Mouse (Mus musculus): Measurements from ENCODE around the gene Usp31.

Gene Usp31

DNA sequence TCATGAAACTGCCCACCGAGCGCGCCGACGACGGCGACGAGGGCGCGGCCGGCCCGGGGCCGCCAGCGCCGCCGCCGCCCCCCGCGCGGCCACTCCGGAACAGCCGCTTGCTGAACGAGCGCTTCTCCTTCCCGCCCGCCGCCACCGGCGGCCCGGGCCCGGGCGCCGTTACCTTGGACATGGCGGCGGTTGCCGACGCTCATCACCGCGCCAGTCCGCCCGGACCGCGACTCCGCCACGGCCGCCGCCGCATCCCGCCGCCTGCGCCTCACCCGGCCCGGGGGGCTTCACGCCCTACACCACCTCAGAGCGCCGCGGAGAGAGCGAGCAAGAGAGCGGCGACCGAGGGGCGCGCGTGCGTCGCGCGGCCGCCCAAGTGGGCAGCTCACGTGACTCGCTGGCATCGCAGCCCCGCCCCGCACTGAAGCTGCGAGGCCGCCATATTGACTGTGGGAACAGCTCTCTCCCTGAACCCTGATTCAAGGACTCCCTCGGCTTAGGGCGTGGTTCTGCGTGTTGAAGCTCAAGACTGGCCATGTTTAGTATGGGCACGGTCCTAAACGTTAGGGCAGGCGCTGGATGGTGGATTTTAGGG is at the start of gene Usp31:
Gene Usp31 (minus strand): TSS at position 181 of the 595 bp plus-strand sequence.
- peak; percentile 93 to 95 for DNase-seq (ENCODE audit: low spot score in 2 of 2)

DNA sequence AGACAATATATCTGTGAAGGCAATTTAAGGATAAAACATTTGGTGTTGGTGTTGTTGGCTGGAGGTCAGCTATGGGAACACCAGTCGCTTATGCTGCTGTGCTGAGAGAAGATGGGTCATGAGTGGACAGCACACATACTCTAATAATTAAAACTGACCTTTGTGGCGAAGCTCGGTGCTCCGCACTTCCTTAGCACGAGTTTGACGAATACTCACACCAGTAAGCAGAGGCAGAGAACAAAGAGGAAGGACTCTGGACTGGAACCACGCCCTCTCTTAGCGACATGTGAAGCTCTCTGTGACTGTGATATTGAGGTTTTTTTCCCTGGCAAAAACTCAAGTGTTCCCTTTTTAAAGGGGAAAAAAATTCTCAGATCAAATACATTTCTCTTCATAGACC is 47.7 kb upstream of the Usp31 start:
- no peak for DNase-seq (ENCODE audit: low spot score in 2 of 2)

DNA sequence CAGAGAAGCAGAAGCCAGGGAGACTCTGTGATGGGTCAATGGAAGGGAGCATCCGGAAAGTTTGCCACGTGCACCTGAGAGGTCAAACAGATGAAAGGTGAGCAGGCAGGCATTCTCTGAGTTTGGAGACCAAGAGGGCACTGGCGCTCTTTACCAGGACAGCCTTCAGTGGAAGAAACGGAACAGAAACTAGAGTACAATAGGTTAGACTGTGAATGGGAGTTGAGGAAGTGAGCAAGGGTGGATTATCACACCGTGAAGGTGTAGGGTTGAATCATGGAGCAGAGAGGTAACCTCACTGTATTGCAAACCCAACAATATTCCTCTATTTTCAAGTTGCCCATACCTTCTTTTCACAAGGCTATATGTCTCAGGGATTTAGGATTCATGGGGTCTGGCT is 43.2 kb upstream of the Usp31 start:
- no peak for DNase-seq (ENCODE audit: low spot score in 2 of 2)

DNA sequence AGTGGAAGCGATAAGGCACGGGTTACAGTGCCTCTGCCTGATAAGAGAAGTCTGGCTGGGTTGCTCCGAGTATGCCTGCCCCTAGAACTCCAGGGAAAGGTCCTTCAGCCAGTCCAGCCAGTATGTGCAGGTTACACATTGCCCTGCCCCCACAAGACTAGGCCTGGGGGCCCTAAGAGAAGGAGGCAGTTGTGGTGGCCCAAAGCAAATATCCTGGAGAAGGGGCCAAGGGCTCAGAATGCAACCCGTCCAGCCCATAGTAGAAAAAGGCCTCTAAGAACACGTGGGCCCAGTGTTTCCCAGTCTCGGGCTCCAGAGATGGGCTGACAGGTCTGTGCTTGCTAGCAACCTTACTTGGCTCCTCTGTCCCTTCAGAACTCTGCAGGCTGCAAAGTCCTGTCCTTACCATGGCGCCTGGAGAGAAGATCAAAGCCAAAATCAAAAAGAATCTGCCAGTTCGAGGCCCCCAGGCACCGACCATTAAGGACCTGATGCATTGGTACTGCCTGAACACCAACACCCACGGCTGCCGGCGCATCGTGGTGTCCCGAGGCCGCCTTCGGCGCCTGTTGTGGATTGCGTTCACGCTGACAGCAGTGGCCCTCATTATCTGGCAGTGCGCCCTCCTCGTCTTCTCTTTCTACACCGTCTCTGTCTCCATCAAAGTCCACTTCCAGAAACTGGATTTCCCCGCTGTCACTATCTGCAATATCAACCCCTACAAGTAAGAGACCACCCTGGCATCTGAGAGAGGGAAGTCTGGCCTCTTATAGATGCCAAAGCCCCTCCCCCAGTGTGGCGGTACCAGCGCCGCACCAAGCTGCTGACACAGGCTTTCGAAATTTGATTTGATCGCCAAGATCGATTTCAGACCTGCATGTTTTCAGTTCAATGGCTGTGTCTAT is 30.7 kb upstream of the Usp31 start:
- DNase-seq (ENCODE audit: low spot score in 2 of 2): no peak

DNA sequence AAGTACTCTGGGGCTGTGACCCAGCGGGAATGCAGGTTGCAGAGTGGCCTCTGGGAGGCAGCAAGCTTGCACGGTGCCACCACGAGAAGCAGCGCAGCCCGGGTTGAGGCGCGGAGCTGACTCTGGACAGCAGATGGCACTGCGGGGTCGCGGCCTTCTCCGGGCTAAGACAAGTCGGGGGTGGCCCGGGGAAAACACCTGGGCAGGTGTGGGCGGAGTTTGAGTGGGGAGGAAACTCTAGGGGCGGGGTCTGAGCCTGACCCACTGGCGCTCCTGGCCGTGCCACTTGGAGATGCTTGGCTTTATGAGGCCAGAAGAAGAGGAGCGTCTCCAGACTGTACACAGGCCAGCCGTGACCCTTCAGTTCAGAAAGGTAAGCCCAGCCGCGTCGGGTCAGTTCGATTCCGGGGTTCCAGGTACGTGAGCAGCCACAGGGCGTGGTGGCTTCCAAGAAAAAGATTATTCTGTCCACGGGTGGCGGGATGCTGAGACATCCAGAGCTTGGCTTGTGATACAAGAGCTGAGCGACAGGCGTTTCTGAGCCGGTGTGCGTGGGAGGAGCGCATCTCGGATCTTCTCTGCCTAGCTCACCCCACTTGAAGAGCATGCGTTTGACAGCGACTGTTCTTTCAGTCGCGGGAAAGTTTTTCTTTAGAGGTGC is 27.2 kb upstream of the Usp31 start, which contains the start of gene Scnn1g:
Gene Scnn1g (plus strand): TSS at position 309 of the 661 bp plus-strand sequence.
- peak; percentile 51 to 67 for DNase-seq (ENCODE audit: low spot score in 2 of 2)

DNA sequence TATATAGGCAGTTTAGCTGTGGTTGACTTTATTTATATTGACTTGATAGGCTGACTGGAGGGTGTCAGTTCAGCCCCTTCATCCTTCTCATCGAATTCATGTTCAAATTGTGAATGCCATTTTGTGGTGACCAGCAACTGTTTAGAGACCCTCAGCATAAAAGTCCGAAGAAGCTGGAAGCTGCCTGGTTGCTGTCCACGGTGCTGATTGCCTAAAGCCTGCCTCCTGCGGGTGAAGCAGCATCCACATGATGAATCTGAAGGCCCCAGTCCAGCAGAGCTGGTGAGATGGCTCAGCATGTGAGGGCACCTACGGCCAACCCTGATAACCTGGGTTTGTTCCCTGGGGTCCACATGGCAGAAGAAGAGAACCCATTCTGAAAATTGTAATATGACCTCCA is 23.2 kb upstream of the Usp31 start:
- no peak for DNase-seq (ENCODE audit: low spot score in 2 of 2)

DNA sequence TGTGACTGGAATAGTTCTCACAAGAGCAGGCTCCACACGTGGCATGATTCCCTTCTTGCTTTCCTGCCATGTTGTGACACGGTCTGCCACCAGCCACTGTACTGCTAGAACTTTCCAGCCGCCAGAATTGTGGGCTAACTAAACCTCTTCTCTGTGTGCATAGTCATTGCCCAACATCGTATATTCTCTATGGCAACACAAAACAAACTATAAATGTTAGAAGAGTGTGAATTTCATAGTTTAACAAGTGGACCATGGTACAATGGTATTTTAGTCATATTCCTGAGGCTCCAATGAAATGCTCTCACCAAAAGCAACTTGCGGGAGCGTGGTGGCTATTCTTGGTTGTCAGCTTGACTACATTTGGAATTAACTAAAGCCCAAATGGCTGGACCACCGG is 10.0 kb upstream of the Usp31 start:
- no peak for DNase-seq (ENCODE audit: low spot score in 2 of 2)

DNA sequence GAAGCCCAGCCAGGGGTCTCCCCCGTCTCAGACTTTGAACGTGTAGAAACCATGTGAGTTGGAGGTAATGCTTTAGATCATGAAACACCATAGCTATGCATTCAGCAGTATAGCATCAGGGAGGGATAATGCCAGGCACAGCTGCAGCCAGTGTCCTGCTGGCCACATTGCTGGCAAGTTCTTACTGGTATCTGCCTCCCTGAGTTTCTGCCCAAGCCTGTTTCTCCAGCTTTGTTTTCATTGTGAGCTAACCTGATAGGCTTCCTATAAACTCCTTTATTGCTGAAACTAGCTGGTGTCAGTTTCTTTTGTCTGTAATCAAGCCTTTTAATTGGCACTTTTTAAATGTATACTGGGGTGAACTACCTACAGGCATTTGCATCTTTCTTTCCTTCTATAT is 4.1 kb upstream of the Usp31 start:
- no peak for DNase-seq (ENCODE audit: low spot score in 2 of 2)

DNA sequence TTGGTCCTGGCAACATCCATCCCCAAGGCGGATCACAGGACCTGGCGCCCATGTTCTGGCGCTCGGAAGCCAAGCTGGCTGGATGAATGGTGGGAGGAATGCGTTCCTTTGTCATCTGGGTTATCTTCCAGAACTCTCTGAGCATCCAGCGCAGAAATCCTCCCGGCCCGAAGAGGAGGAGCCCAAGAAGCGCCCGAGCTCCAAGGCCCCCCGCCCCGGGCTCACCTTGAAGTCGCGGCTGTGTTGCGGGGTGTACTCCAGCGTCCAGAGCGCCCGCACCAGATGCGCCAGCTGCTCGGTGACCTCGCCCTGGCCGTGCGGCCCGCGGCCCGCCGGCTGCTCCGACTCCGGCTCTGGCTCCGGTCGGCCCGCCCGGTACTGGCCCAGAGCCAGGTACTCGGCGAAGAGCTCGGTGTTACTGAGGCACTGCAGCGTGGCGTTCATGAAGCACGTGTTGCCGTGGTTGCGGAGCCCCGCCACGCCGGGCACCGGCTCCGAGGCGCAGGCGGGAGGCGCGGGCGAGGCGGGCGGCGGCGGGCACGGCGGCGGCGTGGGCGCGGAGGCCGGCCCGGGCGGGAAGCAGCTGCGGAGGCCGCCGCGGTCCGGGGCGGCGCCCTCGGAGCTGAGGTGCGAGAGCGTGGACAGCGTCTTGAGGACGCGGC is 511 bp downstream of the Usp31 start:
- peak; percentile 21 to 25 for DNase-seq (ENCODE audit: low spot score in 2 of 2)

DNA sequence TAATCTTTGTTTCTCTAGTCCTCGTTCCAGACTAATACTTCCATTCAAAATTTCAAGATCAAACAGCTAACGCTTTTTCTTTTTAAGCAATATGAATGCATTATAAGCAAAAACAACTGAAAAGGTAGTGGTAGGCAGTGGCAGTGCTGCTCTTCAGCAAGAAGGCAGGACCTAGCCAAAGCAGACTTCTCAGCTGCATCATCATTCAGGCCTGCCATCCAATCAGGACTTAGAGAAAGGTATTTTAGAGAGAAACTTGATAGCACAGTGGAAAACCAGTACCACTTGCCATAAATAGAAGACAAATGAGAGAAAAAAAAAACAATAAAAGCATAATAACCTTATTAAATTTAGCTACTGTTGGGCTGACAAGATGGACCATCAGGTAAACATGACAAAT is 2.0 kb downstream of the Usp31 start:
- no peak for DNase-seq (ENCODE audit: low spot score in 2 of 2)

DNA sequence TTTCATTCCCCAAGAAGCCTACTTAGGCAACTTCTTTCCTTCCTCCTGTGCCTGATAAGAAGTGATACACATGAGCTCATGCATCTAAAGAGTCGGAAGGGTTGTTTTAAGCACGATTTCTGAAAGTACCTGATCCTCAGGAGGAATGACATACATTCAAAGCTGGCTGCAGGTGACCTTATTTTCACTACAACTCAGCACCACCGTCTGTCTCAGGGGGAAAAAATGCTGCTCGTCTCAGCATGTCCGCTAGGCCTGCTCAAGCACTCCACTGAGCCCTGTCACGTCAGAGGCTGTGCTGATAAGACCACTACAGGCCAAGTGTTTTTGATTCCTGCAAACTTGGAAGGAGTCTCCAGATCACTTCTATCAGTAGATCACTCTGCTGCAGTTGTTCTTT is 5.1 kb downstream of the Usp31 start:
- no peak for DNase-seq (ENCODE audit: low spot score in 2 of 2)

DNA sequence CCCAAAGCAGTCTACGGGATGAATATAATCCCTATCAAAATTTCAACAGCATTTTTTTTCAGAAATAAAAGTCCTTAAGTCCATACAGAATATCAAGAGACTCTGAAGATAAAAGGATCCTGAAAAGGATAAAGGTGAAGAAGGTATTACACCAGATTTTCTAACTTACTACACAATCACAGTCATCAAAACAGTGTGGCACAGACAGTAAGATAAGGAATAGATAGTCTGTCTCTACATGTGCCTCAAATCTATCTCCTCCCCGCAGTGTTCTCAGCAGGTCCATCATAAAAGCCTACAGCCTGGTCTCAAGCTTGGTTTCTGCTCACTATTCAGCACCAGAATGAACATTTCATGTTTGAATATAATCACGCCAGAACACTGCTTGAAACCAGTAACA is 6.6 kb downstream of the Usp31 start:
- no peak for DNase-seq (ENCODE audit: low spot score in 2 of 2)

DNA sequence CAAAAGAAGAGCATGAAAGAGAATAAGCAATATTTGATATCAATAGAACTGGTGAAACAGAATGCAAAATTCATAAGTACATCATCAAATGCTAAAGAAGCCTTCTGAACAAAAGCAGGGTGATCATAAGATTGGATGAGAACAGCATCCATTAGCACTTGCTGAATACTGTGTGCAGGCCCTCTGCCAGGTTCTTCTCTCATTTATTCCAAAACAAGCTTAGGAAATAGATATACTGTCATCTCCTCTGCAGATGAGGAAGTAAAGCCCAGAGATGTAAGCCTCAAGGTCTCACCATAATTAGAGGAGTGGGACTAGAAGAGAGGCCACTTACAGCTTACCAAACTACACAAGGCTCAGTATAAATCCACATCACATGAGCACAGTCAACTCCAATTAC is 7.8 kb downstream of the Usp31 start:
- no peak for DNase-seq (ENCODE audit: low spot score in 2 of 2)

DNA sequence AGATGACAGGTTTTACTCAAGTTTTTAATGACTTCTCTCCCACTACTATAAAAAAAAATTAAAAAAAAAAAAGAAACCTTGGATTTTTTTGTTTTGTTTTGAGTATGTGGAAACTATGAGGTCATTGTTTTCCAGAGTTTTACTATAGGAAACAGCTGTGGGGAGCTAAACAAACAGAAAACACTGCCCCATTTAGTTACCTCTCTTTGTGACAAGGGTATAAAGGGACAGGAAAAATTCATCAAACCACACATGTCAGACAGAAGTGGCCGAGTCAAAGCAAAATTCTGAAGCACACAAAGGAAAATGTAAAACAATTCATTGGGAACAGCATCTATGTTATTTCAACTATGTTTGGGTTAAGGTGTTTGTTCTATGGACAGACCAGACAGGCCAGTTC is 9.5 kb downstream of the Usp31 start:
- DNase-seq (ENCODE audit: low spot score in 2 of 2): no peak

DNA sequence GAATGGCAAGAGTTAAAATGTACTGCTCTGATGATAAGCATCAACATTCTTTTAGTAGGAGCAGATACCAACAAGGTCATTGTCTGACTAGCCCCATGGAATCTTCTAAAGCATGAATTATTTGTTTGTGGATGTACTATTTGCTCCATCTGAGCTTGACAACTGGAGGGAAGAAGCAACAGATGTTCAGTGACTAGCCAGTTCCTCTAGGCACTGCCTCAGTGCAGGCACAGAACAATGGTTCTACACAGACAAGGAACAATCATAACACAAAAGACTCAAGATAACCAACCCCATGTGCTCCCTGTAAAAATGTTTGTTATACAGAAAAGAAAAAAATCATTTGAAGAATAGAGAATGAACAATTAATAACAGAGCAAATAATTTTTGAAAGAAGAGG is 9.9 kb downstream of the Usp31 start:
- no peak for DNase-seq (ENCODE audit: low spot score in 2 of 2)

DNA sequence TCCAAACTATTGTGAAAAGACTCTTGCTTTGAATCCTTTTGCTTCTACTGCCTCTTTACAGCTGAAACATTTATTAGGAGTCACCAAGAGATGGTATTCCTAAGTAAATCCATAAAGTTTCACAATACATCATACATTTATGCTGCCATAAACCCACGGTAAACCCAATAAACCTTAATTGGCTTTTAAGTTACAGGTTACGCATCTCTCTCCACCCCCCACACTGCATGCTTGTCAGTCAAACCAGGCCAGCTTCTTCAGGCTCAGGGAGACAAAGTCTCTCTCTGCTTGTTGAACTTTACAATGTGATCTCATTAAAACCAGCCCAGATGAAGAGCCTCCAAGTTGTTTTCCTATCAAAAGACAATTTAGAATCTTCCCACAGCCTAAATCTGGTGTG is 15.2 kb downstream of the Usp31 start:
- DNase-seq (ENCODE audit: low spot score in 2 of 2): no peak

DNA sequence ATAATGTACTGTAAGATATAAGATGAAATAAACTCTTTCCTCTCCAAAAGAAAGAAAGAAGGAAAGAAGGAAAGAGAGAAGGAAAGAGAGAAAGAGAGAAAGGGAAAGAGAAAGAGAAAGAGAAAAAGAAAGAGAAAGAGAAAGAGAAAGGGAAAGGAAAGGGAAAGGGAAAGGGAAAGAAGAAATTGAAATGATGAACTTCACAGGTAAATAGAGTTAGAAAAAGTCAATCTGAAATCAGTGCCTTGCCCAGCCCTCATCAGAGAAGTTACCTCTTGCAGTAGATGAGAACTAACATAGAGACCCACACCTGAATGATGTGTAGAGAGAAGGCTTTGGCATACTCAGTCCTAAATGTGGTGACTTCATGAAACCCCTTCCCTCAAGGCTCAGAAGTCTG is 17.7 kb downstream of the Usp31 start:
- no peak for DNase-seq (ENCODE audit: low spot score in 2 of 2)

DNA sequence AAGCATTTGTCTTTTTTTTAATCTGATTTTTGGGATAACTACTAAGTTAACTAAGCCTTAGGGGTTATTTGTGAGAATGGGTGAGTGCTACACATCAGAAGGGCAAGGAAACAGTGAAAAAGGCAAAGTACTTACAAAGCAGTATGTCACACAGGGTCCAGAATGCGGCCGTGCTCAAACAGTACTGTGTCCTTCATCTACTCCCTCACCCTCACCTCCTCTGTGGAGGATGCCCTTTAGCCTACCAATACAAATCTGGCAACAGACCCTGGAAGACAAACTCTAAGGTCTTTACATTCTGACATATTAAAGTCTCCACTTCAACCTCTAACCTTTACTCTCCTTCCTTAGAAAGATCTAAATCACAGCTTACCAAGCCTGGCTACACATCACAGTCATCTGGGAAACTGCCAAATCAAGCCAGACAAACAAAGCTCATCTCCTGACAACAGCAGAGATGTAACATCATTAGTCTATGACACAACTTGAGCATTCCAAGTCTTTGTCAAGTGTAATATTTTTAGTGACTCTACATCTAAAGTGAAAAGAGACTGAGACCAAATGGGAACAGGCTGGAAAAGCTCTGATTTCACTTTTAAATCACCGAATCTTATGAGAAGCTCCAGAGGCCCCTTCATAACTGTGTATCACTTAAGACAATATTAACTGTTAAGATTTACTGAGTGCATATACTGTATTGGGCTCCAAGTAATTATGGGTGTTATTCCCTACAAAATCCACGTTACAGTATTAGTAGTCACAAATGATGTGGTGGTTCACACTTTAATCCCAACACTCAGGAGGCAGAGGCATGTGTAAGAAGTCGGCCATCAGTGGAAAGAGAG is 21.7 kb downstream of the Usp31 start:
- DNase-seq (ENCODE audit: low spot score in 2 of 2): no peak

DNA sequence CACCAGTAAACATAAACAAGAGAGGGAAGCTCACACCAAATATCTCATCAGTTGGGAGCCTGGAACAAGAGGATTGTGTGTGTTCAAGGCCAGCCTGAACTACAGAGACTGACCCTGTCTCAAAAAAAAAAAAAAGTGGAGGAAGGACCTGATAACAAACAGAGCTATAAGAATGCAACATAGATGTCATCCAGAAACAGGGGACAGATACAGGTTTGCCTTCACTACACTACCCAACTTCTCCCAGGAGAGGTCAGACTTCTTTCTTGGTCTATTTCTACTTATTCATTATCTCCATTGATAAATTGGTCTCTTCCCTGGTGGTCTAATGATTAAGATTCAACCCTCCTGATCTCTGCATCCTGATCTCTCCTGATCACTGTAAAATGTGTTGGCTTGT is 25.9 kb downstream of the Usp31 start:
- DNase-seq (ENCODE audit: low spot score in 2 of 2): no peak

DNA sequence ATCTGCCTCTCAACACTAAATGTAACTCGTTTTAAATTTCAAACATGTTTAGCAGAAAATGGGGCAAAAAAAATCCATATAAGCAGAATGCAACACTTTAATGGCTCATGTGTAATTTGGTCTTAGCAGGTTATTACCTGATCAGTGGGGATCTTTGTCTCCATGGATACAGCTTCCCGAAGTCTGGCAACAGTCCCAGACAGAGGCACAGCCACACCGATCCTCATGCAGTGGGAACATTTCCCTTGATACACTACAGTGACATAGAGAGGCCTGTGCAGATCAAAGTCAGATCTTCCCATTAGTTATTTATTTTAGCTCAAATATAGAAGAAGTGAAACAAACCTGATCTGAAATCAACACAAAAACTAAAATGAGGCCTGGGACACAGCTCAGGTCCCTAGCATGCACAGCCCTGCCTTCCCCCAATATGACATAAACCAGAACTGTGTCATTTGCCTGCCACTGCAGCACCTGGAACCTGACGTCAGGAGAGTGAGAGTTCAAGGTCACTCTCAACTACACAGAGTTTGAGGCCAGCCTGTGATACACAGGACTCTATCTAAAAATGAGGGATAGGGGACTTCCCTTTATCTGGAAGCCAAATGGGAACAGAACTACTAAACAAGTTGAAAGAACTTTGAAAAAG is 29.8 kb downstream of the Usp31 start:
- DNase-seq (ENCODE audit: low spot score in 2 of 2): no peak

DNA sequence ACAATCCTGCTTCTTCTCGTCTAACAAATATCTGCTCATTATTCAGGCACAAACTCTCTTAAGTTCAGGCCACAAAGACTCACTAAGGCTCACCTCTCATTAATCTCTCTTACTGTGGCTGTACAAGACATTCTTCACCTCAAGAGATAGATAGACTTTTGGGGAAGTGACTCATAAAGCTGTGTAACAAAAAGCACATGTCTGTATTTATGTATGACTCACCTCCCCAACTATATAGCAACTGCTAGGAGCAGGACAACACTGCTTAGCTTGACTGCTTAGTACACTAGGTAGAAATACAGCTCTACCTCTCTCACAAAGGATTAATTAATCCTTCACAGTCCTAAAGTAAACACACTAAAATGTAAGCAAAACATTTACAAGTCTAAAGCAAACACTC is 46.3 kb downstream of the Usp31 start:
- DNase-seq (ENCODE audit: low spot score in 2 of 2): no peak

All from spleen, postnatal 36 days (tissue).